Mouse (Mus musculus) erythroblast, embryonic 14.5 days (primary cell): ENCODE data around the gene Oprm1.

Source experiments
- GATA1 ChIP-seq: IDR thresholded peaks from 2 replicates; pipeline ENCODE4 v1.6.1; 2012; ENCODE audit warnings: low read length, inconsistent platforms, mixed read lengths
- TAL1 ChIP-seq: IDR thresholded peaks from 3 replicates; pipeline ENCODE4 v1.6.1; 2012; ENCODE audit warnings: low read length, inconsistent platforms, mixed read lengths

GRCm38 (mm10) chr10:7019781-7020386, 261.6 kb downstream of the Oprm1 start:
- TF ChIP-seq GATA1 = no peak
- no peak for TF ChIP-seq TAL1
